Comparison of ENCODE assay signal across 9 mouse cellular contexts in the genomic region with DNA sequence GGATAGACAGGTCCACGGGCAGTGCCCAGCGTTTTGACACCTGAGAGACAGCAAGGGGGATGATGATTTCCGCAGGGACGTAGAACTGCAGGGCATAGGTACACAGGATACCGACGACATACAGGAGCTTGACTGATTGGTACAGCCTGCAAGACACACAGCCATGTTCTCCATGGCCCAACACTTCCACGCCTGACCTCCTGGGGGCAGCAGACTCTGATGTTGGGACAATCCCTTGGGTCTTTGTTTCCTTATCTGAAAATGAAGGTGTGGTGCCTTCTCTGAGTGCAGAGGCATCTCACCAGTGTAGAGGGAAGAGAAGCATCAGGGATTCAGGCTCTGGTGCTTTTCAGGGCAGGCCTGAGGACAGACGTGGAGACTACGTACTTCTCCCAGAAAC. TPM values are rescaled to one million over a fixed set of nuclear protein-coding genes. Genes with fewer than 3 reads are reported as not detected.
A peak's percentile ranks its signal among the peaks of the same experiment; 100 is the strongest.
DNase-seq lines count a peak whose midpoint lies in the region; ATAC-seq lines count a peak whose summit lies in the region.
"Had no signal": no experiment of that assay in that cellular context is flagged by ENCODE, and none has a peak within 500 bp of the region (broad histone marks: within the 10 kb centered on the region; RNA-seq: fewer than 3 reads in every experiment).

No protein-coding gene starts in this region.

- no peak for DNase-seq in heart, embryonic 10.5 days (ENCODE audit: low spot score)
- peak; percentile 62 for DNase-seq in CD4-positive helper T cell, adult 2 months (ENCODE audit: low read depth, low spot score)
- peak; percentile 79 for DNase-seq in adrenal gland, postnatal 14 days
- peak; percentile 17 for DNase-seq in left cerebral cortex, postnatal 4 days
- DNase-seq in natural killer cell, adult 2 months (ENCODE audit: low spot score in 2 of 2) = peak; percentile 34 to 56
- peak; percentile 85 for DNase-seq in thymus, postnatal 4 days

- H3K4me2 ChIP-seq in heart, embryonic 12.5 days = no peak overlapping the region

- H3K36me3 ChIP-seq in heart, embryonic 10.5 days = no peaks in the 10 kb centered on the region
- no peaks in the 10 kb centered on the region for H3K36me3 ChIP-seq in heart, embryonic 12.5 days

- H3K27me3 ChIP-seq in heart, embryonic 10.5 days (ENCODE audit: insufficient read depth, poor library complexity, severe bottlenecking) = no peaks in the 10 kb centered on the region
- 0 out of 2 replicates have a peak, but pooled peaks cover 3% of the 10 kb centered on the region for H3K27me3 ChIP-seq in heart, embryonic 12.5 days (replicated peaks)

- no peak for ATAC-seq in heart, embryonic 12.5 days (ENCODE audit: insufficient number of reproducible peaks, low FRiP score)
- peak; percentile 62 for ATAC-seq in granulocyte monocyte progenitor cell, adult 5-6 weeks (replicated peaks; ENCODE audit: poor library complexity, severe bottlenecking)

- H3K4me3 ChIP-seq in heart, embryonic 10.5 days = no peak overlapping the region
- H3K4me3 ChIP-seq in heart, embryonic 12.5 days = no peak overlapping the region

- intact Hi-C loops in left cerebral cortex, postnatal 4 days (cut with DNase I) = no loop called here

- WGBS in heart, embryonic 10.5 days = 48% methylated on average over 9 of the region's 9 CpGs
- WGBS in heart, embryonic 12.5 days = 42% methylated on average over 9 of the region's 9 CpGs

- H3K9ac ChIP-seq in heart, embryonic 12.5 days = no peak overlapping the region

- H3K27ac ChIP-seq in heart, embryonic 10.5 days = peak overlapping the region; percentile 42; the same call in 1 of the 2 replicates
- H3K27ac ChIP-seq in heart, embryonic 12.5 days (ENCODE audit: poor library complexity, severe bottlenecking) = no peak overlapping the region
- H3K27ac ChIP-seq: macrophage had no signal

- no peaks in the 10 kb centered on the region for H3K9me3 ChIP-seq in heart, embryonic 10.5 days
- H3K9me3 ChIP-seq in heart, embryonic 12.5 days (replicated peaks) = no peaks in the 10 kb centered on the region

- peaks cover 16% of the 10 kb centered on the region; the same call in 1 of the 2 replicates for H3K4me1 ChIP-seq in heart, embryonic 10.5 days
- peaks cover 12% of the 10 kb centered on the region for H3K4me1 ChIP-seq in heart, embryonic 12.5 days (replicated peaks)

RNA-seq across cellular contexts. Expression of gene Slc36a3, which starts 11.2 kb away (rescaled TPM):
- not detected in 2 replicates for polyA plus RNA-seq in heart, embryonic 10.5 days (2016; fragmentation: Nextera tagmentation; extraction: Ambion mirVana)
- polyA plus RNA-seq in heart, embryonic 12.5 days (2016; fragmentation: Nextera tagmentation; extraction: Ambion mirVana) = not detected in 2 replicates
- not detected in 2 replicates for total RNA-seq in adrenal gland, postnatal 14 days (2021)
- total RNA-seq in granulocyte monocyte progenitor cell, adult 5-6 weeks (2014; fragmentation: Nextera tagmentation) = not detected in 2 replicates
- total RNA-seq in granulocyte monocyte progenitor cell, adult 5-6 weeks (2017) = not detected in 2 replicates
- not detected for total RNA-seq in left cerebral cortex, postnatal 4 days (2021)

RNA-seq across cellular contexts. Expression of gene Slc36a2, which starts 22.2 kb away (rescaled TPM):
- polyA plus RNA-seq in heart, embryonic 10.5 days (2016; fragmentation: Nextera tagmentation; extraction: Ambion mirVana) = 2.2 and 2.8 TPM in 2 replicates
- 2.8 and 3.4 TPM in 2 replicates for polyA plus RNA-seq in heart, embryonic 12.5 days (2016; fragmentation: Nextera tagmentation; extraction: Ambion mirVana)
- total RNA-seq in adrenal gland, postnatal 14 days (2021) = 176 and 200 TPM in 2 replicates
- 6.5 and 7.6 TPM in 2 replicates for total RNA-seq in granulocyte monocyte progenitor cell, adult 5-6 weeks (2014; fragmentation: Nextera tagmentation)
- total RNA-seq in granulocyte monocyte progenitor cell, adult 5-6 weeks (2017) = 1.9 and 2.8 TPM in 2 replicates
- total RNA-seq in left cerebral cortex, postnatal 4 days (2021) = under 1 TPM in 1 of 2 experiments, not detected in 1; 0.52 TPM
- polyA plus RNA-seq: macrophage had no signal

RNA-seq across cellular contexts. Expression of gene Slc36a1, which starts 41.5 kb away (rescaled TPM):
- 1.3 TPM in 2 replicates for polyA plus RNA-seq in heart, embryonic 10.5 days (2016; fragmentation: Nextera tagmentation; extraction: Ambion mirVana)
- 0.63 and 1.3 TPM in 2 replicates for polyA plus RNA-seq in heart, embryonic 12.5 days (2016; fragmentation: Nextera tagmentation; extraction: Ambion mirVana)
- 19.3 and 23.0 TPM in 2 replicates for total RNA-seq in adrenal gland, postnatal 14 days (2021)
- 52.6 and 53.3 TPM in 2 replicates for total RNA-seq in granulocyte monocyte progenitor cell, adult 5-6 weeks (2014; fragmentation: Nextera tagmentation)
- total RNA-seq in granulocyte monocyte progenitor cell, adult 5-6 weeks (2017) = 11.4 and 12.9 TPM in 2 replicates
- total RNA-seq in left cerebral cortex, postnatal 4 days (2021) = 10 to 100 TPM; 33.5 to 41.3 TPM

Comparison
In these comparisons a context has a peak if more than half of its experiments do, and no peak if none do; other contexts are left out.
1. RNA of gene Slc36a2, which starts 22.2 kb away (total RNA-seq): 176 to 200 TPM in adrenal gland, postnatal 14 days; 1.9 to 7.6 TPM in granulocyte monocyte progenitor cell, adult 5-6 weeks and 0.52 TPM in left cerebral cortex, postnatal 4 days; every median in the first group is over 10 times any median in the second.